Mouse (Mus musculus) ES-Bruce4 (cell line): ENCODE measurements at regions not wholly inside any gene's neighbourhood (a gene's known extent, or its start where the extent isn't known, plus 50 kb on each side); places are given as distances from the start of the nearest gene placed in this dataset.

Experiments used
- CTCF ChIP-seq: IDR thresholded peaks from one replicate; pipeline ENCODE4 v1.8.1; 2011; ENCODE audit warnings: low read depth, low read length
- EP300 ChIP-seq: IDR thresholded peaks from 2 replicates; pipeline ENCODE4 v1.6.1; 2011; ENCODE audit warnings: low read depth, low read length; ENCODE audit not compliant: insufficient read depth
- POLR2A ChIP-seq: IDR thresholded peaks from one replicate; pipeline ENCODE4 v1.8.1; 2011; ENCODE audit warnings: low read length; ENCODE audit not compliant: insufficient read depth

GRCm38 (mm10) chr12:104636474-104636873 lies 115.3 kb downstream of the Dicer1 start:
- TF ChIP-seq CTCF: no peak
- no peak for TF ChIP-seq POLR2A
- no peak for TF ChIP-seq EP300
